Mouse (Mus musculus): Measurements from ENCODE around the gene Fhl4. TPM values are rescaled to one million over a fixed set of nuclear protein-coding genes. Genes with fewer than 3 reads are reported as not detected.
A peak's percentile ranks its signal among the peaks of the same experiment; 100 is the strongest.

Gene Fhl4
- polyA plus RNA-seq, 1 experiment from 2014 or later: 0.37 TPM

DNA sequence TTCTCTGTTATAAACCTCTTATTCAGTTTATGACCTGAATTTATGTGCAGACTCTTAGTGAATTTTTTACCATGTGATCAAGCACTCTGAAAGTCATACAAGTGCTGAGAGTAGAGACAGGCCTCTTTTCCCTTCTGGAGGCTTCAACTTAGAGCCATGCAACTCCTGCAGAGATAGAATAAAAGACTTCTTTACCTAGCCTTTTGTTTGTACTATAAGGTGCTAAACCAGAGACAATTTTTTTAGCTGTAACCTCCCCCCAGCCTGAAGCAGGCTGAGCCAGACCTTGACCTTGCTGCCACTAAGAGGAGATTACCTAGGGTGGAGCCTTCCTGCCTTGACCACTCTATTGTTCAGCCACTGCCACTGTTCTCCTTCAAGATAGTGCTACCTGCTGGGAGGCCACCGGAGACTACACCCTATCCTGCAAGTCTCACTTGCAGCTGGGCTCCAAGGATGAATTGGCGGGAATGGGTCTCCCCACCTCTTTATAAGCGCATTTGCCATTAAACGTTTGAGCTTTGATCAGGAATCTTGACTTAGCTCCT lies 30.6 kb downstream of the Fhl4 start:
- no peaks in the 10 kb centered on the region for H3K9me3 ChIP-seq (ENCODE audit: control insufficient read depth)

DNA sequence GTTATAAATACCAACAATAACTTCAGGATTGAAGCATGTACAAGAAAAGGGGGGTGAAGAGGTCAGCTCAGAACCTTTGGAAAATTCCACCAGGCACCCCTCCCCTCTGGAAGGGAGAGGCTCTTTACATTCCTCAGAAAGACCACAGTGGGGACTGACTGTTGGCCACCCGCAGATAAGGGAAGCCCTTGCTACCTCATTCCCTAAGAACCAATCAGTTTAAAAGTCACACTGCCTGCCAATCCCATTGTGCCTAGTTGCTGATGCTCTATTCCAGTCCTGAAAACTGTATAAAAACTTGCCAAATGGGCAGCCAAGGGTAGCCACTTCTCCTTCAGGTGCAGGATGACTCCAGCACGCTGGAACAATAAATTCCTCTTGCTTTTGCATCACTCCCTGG lies 47.4 kb downstream of the Fhl4 start:
- Histone ChIP-seq H3K4me2 (replicated peaks; ENCODE audit: low read depth) (no peak overlapping the region), H3K9ac (ENCODE audit: low read depth, low read length) (no peak overlapping the region), H3K9me3 (ENCODE audit: control insufficient read depth) (no peaks in the 10 kb centered on the region), H3K27me3 (replicated peaks; ENCODE audit: control insufficient read depth, insufficient read depth, low read length) (no peaks in the 10 kb centered on the region), H3K27ac (ENCODE audit: low read depth, low read length) (no peak overlapping the region), H3K4me3 (ENCODE audit: low read depth, low read length) (no peak overlapping the region), H3K36me3 (ENCODE audit: control insufficient read depth, insufficient read depth) (no peaks in the 10 kb centered on the region), H3K4me1 (replicated peaks; ENCODE audit: control insufficient read depth, insufficient read depth, low read length) (no peaks in the 10 kb centered on the region)
- TF ChIP-seq CTCF (IDR thresholded peaks at IDR 0.05; ENCODE audit: low read depth): no peak
- no peak for ATAC-seq
- 95% methylated on average over 2 of the region's 2 CpGs for WGBS

More for the DNA sequence above, 30.6 kb downstream of the Fhl4 start:
- 63% methylated on average over 4 of the region's 4 CpGs for WGBS
- H3K27me3 ChIP-seq (replicated peaks; ENCODE audit: control insufficient read depth, insufficient read depth, low read length): no peaks in the 10 kb centered on the region
- ATAC-seq: no peak
- no peak overlapping the region for H3K4me3 ChIP-seq (ENCODE audit: low read depth, low read length)
- no peak overlapping the region for H3K9ac ChIP-seq (ENCODE audit: low read depth, low read length)
- no peaks in the 10 kb centered on the region for H3K4me1 ChIP-seq (replicated peaks; ENCODE audit: control insufficient read depth, insufficient read depth, low read length)
- H3K4me2 ChIP-seq (replicated peaks; ENCODE audit: low read depth): no peak overlapping the region
- no peak overlapping the region for H3K27ac ChIP-seq (ENCODE audit: low read depth, low read length)
- no peaks in the 10 kb centered on the region for H3K36me3 ChIP-seq (ENCODE audit: control insufficient read depth, insufficient read depth)
- TF ChIP-seq CTCF (IDR thresholded peaks at IDR 0.05; ENCODE audit: low read depth): no peak

- Histone ChIP-seq H3K27me3 (replicated peaks; ENCODE audit: control insufficient read depth, insufficient read depth, low read length) (no peaks in the 10 kb centered on the region), H3K4me3 (ENCODE audit: low read depth, low read length) (no peak overlapping the region), H3K36me3 (ENCODE audit: control insufficient read depth, insufficient read depth) (no peaks in the 10 kb centered on the region), H3K9me3 (ENCODE audit: control insufficient read depth) (0 out of 2 replicates have a peak, but pooled peaks cover 3% of the 10 kb centered on the region), H3K4me1 (replicated peaks; ENCODE audit: control insufficient read depth, insufficient read depth, low read length) (no peaks in the 10 kb centered on the region), H3K4me2 (replicated peaks; ENCODE audit: low read depth) (no peak overlapping the region), H3K9ac (ENCODE audit: low read depth, low read length) (no peak overlapping the region), H3K27ac (ENCODE audit: low read depth, low read length) (no peak overlapping the region)
- no peak for ATAC-seq
- WGBS: 34% methylated on average over 4 of the region's 4 CpGs
- no peak for TF ChIP-seq CTCF (IDR thresholded peaks at IDR 0.05; ENCODE audit: low read depth)
These were observed 49.8 kb downstream of the Fhl4 start for GRCm38 (mm10) chr10:85052451-85052850.

- no peaks in the 10 kb centered on the region for H3K4me1 ChIP-seq (replicated peaks; ENCODE audit: control insufficient read depth, insufficient read depth, low read length)
- no peak for TF ChIP-seq CTCF (IDR thresholded peaks at IDR 0.05; ENCODE audit: low read depth)
- H3K9ac ChIP-seq (ENCODE audit: low read depth, low read length): no peak overlapping the region
- no peaks in the 10 kb centered on the region for H3K27me3 ChIP-seq (replicated peaks; ENCODE audit: control insufficient read depth, insufficient read depth, low read length)
- H3K27ac ChIP-seq (ENCODE audit: low read depth, low read length): no peak overlapping the region
- H3K4me3 ChIP-seq (ENCODE audit: low read depth, low read length): no peak overlapping the region
- H3K4me2 ChIP-seq (replicated peaks; ENCODE audit: low read depth): no peak overlapping the region
- 0 out of 2 replicates have a peak, but pooled peaks cover 3% of the 10 kb centered on the region for H3K9me3 ChIP-seq (ENCODE audit: control insufficient read depth)
- ATAC-seq: no peak
- no peaks in the 10 kb centered on the region for H3K36me3 ChIP-seq (ENCODE audit: control insufficient read depth, insufficient read depth)
- 49% methylated on average over 4 of the region's 4 CpGs for WGBS
These were observed 51.6 kb downstream of the Fhl4 start for GRCm38 (mm10) chr10:85050668-85051208.

GRCm38 (mm10) chr10:85048008-85048407 lies 54.3 kb downstream of the Fhl4 start:
- 94% methylated on average over 8 of the region's 8 CpGs for WGBS
- TF ChIP-seq CTCF (IDR thresholded peaks at IDR 0.05; ENCODE audit: low read depth): no peak
- Histone ChIP-seq H3K9me3 (ENCODE audit: control insufficient read depth) (0 out of 2 replicates have a peak, but pooled peaks cover 3% of the 10 kb centered on the region), H3K9ac (ENCODE audit: low read depth, low read length) (no peak overlapping the region), H3K27ac (ENCODE audit: low read depth, low read length) (no peak overlapping the region), H3K4me3 (ENCODE audit: low read depth, low read length) (no peak overlapping the region), H3K4me2 (replicated peaks; ENCODE audit: low read depth) (no peak overlapping the region), H3K27me3 (replicated peaks; ENCODE audit: control insufficient read depth, insufficient read depth, low read length) (no peaks in the 10 kb centered on the region), H3K4me1 (replicated peaks; ENCODE audit: control insufficient read depth, insufficient read depth, low read length) (no peaks in the 10 kb centered on the region), H3K36me3 (ENCODE audit: control insufficient read depth, insufficient read depth) (no peaks in the 10 kb centered on the region)
- no peak for ATAC-seq

- Histone ChIP-seq H3K4me3 (ENCODE audit: low read depth, low read length) (no peak overlapping the region), H3K9me3 (ENCODE audit: control insufficient read depth) (0 out of 2 replicates have a peak, but pooled peaks cover 3% of the 10 kb centered on the region), H3K9ac (ENCODE audit: low read depth, low read length) (no peak overlapping the region), H3K27me3 (replicated peaks; ENCODE audit: control insufficient read depth, insufficient read depth, low read length) (no peaks in the 10 kb centered on the region), H3K4me1 (replicated peaks; ENCODE audit: control insufficient read depth, insufficient read depth, low read length) (no peaks in the 10 kb centered on the region), H3K36me3 (ENCODE audit: control insufficient read depth, insufficient read depth) (no peaks in the 10 kb centered on the region), H3K4me2 (replicated peaks; ENCODE audit: low read depth) (no peak overlapping the region), H3K27ac (ENCODE audit: low read depth, low read length) (no peak overlapping the region)
- TF ChIP-seq CTCF (IDR thresholded peaks at IDR 0.05; ENCODE audit: low read depth): peak; percentile 77
- ATAC-seq: no peak
- WGBS: 35% methylated on average over 5 of the region's 5 CpGs
These were observed 55.7 kb downstream of the Fhl4 start for GRCm38 (mm10) chr10:85046585-85046984.

Other genes with a start within 250 kb of the Fhl4 start
- 6.7 and 7.0 TPM in 2 replicates for gene Ric8b, start 184.9 kb downstream of the Fhl4 start, polyA plus RNA-seq (2015; fragmentation: Nextera tagmentation; extraction: Ambion mirVana)
- 42.3 and 43.2 TPM in 2 replicates for gene Tmem263, start 132 bp upstream of the Fhl4 start, polyA plus RNA-seq (2015; fragmentation: Nextera tagmentation; extraction: Ambion mirVana)
- gene Mterf2, start 25.5 kb upstream of the Fhl4 start, polyA plus RNA-seq (2015; fragmentation: Nextera tagmentation; extraction: Ambion mirVana): 11.7 and 12.6 TPM in 2 replicates
- 18.6 and 20.3 TPM in 2 replicates for gene Cry1, start 82.6 kb upstream of the Fhl4 start, polyA plus RNA-seq (2015; fragmentation: Nextera tagmentation; extraction: Ambion mirVana)

Measured in intestine, postnatal 0 days (tissue).